Mouse (Mus musculus) kidney, postnatal 25 days (tissue): ENCODE data around the gene Nudt5.
A peak's percentile ranks its signal among the peaks of the same experiment; 100 is the strongest.

ENCODE experiments used
- DNase-seq, 2 experiments: peaks; one replicate each; pipeline ENCODE4 v3.0.0; 2021; ENCODE audit warnings: mixed read lengths in 2 of 2

Gene Nudt5

GRCm38 (mm10) chr2:5844873-5845631, at the start of gene Nudt5, which contains the start of gene Cdc123:
Gene Nudt5 (plus strand): TSS chr2:5845019.
Gene Cdc123 (minus strand): TSS chr2:5845164.
- DNase-seq, result peak; percentile 91 to 95

DNA sequence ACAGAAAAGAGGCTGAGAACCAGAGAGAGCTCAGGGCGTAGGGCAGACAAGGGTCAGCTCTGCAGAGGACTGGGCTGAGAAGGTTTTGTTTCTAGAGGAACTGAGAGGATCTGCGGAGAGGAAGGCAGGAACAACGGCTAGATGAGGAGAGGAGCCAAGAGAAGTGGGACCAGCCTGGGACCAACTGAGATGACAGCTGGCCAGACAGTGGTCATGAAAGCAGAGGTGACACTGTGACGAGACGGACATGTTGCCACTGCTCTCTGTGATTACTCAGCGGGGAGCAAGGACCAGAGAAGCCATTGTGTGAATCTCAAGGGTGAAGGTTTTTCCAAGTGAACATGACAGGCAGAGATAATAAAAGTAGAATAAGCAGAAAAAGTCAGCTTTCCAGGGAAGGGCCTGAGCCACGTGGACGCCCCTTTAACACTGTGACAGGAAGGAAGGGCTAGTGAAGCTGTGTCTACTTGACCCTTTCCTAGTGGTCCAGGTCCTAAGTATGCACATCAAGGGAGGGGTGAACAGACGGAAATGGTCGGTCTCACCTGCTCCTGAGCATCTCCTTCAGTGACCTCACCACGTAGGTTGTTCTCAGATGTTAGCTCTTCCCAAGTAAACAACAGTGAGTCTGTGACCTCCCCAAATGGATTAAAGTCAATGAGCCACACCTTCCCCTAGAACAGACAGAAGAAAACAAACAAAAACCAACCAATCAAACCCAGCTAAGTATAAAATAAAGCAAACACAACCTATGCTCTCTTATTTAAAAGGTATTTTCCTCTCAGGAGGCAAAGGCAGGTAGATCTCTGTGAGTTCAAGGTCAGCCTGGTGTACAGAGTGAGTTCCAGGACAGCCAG, 46.8 kb upstream of the Nudt5 start:
- DNase-seq, result no peak

- DNase-seq, result no peak
Observed at GRCm38 (mm10) chr2:5801182-5801640, 43.6 kb upstream of the Nudt5 start.

DNA sequence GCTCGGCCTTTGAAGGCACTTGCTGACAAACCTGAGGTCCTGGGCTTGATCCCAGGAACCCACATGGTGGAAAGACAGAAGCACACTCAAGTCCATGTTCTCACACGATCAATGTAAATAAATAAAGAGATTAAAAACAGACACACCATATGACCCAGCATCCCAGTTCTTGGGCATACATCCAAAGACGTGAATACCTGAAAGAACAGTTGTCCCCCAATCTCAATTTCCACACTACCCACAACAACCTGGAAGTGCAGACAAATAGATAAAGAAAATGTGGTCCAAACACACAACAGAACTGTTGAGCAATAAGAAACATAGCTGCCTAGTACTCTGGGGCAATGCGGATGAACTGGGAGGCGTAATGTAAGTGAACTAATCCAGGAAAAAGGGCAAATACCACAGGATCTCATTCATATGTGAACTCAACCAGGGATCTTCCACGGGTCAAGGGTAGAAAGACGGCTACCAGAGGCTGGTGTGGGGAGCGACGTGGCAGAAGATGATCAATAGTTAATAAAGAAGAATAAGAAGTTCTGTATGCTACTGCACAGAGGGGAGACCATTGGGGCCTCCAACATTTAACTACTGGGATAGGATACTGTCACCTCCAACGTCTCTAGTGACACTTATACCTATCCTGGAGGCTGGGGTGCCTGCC, 42.8 kb upstream of the Nudt5 start:
- no peak for DNase-seq

- DNase-seq, result no peak
Observed at GRCm38 (mm10) chr2:5804440-5805045, 40.3 kb upstream of the Nudt5 start.

DNA sequence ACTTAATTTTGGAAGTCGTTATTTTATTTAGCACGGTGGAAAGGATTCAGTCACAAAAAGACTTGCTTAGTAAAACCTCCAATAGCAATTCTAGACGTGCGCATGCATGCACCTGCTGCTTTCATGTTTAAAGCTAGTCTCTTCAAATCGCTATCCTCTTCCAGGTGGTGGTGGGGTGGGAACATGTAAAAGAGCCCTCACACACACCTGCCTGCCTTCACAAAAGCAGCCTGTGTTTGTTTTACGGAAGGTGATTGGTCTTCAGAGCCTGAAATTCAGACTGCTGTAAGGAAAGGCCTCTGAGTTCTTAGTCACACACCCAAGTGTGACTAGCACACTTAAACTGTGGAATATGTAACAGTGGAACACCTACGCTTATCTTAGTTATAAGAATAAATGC, 39.6 kb upstream of the Nudt5 start:
- DNase-seq, result no peak

GRCm38 (mm10) chr2:5806201-5806600, 38.6 kb upstream of the Nudt5 start:
- DNase-seq, result peak in 1 of 2 experiments; percentile 39

DNA sequence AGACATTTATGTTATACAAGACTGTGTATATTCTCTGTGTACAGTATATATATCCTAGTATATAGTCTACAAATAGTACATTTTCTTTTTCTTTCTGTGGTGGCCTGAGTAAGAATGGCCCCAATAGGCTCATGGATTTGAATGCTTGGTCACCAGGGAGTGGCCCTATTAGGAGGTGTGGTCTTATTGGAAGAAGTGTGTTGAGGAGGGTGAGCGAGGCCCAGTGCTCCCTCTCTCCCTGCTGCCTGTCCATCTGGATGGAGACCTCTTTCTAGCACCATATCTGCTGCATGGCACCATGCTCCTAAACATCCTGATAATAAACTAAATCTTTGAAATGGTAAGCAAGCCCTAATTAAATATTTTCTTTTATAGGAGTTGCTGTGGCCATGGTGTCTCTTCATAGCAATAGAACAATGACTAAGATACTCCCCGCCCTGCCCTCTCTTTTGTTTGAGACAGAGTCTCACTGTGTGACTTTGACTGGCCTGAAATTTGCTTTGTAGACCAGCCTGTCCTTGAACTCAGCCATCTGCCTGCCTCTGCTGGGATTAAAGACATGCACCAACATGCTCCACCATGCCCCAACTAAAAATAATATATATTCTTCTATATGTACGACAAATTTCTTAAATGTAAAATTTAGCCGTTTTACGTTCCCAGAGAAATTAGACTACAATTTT, 34.6 kb upstream of the Nudt5 start:
- DNase-seq, result no peak

- DNase-seq, result no peak
Observed at GRCm38 (mm10) chr2:5811235-5811782, 33.5 kb upstream of the Nudt5 start.

- peak in 1 of 2 experiments; percentile 9 for DNase-seq
Observed at GRCm38 (mm10) chr2:5821264-5821663, 23.6 kb upstream of the Nudt5 start.

- DNase-seq, result no peak
Observed at GRCm38 (mm10) chr2:5822449-5822848, 22.4 kb upstream of the Nudt5 start.

GRCm38 (mm10) chr2:5824213-5824612, 20.6 kb upstream of the Nudt5 start:
- DNase-seq, result no peak

DNA sequence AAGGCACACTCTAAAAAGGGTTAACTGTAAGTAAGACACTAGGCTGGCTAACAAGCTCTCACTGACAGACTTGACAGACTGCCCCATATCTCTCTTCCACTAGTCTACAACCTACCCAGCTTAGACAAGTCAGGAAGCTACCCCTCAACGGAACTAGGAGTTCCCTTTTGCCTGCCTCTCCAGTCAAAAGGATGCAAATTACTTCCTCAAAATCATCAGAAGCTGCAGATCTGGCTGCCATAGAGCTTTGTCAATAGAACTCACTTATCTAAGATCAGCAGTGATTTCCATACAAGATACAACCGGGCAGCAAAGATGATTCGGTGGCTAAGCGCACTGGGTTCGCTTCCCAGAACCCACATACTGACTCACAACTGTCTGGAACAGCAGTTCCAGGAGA, 20.1 kb upstream of the Nudt5 start:
- DNase-seq, result no peak

DNA sequence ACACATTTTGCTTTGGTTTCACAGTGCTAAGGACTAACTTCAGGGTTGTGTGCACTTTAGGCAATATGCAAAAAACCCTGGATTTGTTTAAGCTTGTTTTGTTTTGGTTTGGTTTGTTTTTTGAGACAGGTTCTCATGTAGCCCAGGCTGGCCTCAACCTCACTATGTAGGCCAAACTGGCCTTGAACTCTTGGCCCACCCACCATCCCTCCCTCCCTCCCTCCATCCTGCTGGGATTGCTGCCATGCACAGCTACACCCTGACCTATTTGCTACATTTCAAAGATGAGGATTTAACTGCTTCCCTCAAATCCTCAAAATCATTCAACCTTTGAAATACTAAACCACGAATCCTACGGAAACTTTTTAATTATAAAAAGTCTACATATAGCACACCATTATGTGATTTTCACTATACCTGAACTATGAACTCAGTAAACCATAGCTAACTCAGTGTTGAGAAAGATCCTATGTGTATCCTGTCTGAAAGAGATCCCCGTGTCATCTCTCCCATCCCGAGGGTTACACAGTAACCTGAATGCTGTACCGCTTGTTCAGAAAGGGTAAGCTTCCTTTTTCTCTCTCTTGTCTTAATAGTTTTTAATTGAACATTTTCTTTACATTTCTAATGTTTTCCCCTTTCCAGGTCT, 19.4 kb upstream of the Nudt5 start:
- DNase-seq, result no peak

DNA sequence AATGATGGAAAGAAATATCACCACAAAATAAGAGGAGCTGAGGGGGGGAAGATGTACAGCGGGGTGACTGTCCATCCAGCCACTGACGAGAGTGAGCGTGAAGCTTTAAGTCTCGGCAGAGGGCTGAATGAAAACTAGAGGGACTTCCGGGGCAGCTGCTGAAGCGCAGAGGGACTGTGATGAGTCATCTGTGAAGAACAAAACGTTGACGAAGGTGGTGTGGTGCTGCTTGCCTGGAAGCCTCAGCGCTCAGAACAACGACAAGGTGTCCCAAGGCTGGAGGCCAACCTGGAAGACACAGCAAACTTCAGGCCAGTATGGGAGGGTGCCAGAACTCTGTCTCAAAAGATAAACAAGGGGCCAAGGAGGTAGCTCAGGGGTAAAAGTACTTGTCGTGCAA, 4.0 kb upstream of the Nudt5 start:
- no peak for DNase-seq

DNA sequence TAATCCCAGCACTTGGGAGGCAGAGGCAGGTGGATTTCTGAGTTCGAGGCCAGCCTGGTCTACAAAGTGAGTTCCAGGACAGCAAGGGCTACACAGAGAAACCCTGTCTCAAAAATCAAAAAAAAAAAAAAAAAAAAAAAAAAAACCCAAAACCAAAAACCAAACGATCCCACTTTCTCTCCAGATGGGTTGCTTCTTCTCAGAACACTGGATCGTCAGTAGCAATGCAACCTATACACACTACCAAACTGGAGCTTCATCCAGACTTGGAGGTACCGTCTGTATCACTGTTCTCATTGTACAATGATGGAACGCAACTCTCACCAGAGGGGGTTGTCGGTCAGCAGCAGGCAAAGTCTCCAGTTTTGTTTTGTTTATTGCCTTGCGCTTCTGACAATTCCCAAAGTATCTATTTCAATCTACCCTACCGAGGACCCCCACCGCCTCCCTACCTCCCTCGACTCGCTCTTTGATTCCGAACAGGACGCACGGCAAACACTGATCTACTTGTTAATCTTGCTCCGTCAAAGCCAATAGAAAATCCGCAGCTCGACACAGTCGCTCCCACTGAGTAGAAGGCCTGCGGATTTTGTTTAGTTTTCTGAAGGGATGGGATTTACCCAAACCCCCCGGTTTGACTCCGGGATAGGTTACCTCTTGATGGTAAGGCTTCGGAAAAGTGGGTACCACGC, 492 bp upstream of the Nudt5 start:
- DNase-seq, result no peak

DNA sequence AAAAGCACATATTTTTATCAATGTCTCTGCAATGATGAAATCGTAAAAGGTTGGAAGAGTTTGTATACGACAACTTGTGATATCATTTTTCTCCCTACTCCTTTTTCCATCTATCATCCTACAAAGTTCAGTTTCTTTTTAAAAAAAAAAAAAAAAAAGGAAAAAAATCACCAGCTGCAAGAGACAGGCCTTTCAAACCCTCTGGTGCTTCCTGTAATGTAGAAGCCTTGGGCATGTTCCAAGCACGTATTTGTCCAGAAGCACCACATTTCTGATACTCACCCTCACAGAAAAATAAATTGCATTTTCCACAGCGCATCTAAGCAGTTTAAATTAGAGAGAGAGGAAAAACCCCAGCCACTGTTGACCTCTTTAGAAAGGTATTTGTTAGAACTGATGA, 1.0 kb downstream of the Nudt5 start:
- DNase-seq, result no peak

DNA sequence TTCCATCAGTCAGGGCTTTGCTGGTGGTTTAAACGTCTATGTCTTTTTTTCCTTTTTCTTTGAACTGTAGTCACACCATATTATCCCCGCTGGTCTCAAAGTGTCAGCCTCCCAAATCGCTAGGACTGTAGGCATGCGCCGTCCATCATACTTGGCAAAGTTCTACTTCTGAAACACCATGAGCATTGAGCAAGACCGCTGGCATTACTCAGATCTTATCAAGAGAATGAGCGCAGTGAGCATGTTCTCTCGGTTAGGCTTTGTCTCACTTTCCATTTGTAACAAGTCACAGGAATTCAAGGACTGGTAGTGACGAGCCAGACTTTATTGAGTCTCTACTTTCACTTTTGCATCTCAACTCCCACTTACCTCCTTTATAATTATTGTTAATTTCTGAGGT, 6.3 kb downstream of the Nudt5 start:
- DNase-seq, result no peak

- DNase-seq, result no peak
Observed at GRCm38 (mm10) chr2:5851866-5852265, 7.0 kb downstream of the Nudt5 start.

DNA sequence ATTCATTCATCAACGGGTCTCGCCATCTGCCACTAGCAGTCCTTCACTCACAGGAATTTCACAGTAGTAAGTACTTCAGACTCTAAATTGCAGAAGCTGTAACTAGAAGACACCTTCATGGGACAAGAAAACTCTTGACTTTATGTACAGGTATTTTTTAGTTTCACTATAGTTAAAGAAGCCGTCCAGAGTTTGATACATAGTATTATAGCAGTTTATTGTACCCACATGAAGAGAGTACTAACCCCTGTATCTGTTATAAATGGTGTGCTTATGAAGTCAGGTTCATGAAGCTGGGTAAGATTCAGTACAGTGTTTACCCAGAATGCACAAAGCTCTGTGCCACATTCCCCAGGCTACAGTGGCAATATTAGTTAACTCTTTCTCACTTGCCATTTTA, 18.0 kb downstream of the Nudt5 start, which contains the start of gene Gm13199:
Gene Gm13199, minus strand, starts transcription at position 101 of the 400 bp plus-strand sequence.
- no peak for DNase-seq

GRCm38 (mm10) chr2:5867681-5868080, 22.9 kb downstream of the Nudt5 start:
- no peak for DNase-seq
